Mouse (Mus musculus) kidney, embryonic 15.5 days (tissue): ENCODE measurements at regions not wholly inside any gene's neighbourhood (a gene's known extent, or its start where the extent isn't known, plus 50 kb on each side); places are given as distances from the start of the nearest gene placed in this dataset.

Experiments
- ATAC-seq: fragments of 200-750 bp; cut with Nextera tagmentation; replicated peaks from 2 replicates; pipeline ENCODE4 v1.8.0; 2017; ENCODE audit warnings: moderate TSS enrichment; ENCODE audit not compliant: low FRiP score
- H3K27ac ChIP-seq: fragments of 300-500 bp; sonication (generic); 2 replicates; pipeline ENCODE4 v1.5.1; 2015; ENCODE audit warnings: mild to moderate bottlenecking, inconsistent platforms
- H3K27me3 ChIP-seq: fragments of 300-500 bp; sonication (generic); 2 replicates; pipeline ENCODE4 v1.6.1; 2015; ENCODE audit warnings: inconsistent platforms
- H3K36me3 ChIP-seq: fragments of 300-500 bp; sonication (generic); 2 replicates; pipeline ENCODE4 v1.6.1; 2015; ENCODE audit warnings: inconsistent platforms
- H3K4me1 ChIP-seq: fragments of 300-500 bp; sonication (generic); 2 replicates; pipeline ENCODE4 v1.6.1; 2015; ENCODE audit warnings: inconsistent platforms
- H3K4me2 ChIP-seq: fragments of 300-500 bp; sonication (generic); 2 replicates; pipeline ENCODE4 v1.6.1; 2015; ENCODE audit warnings: moderate library complexity, mild to moderate bottlenecking, inconsistent platforms
- H3K4me3 ChIP-seq: fragments of 300-500 bp; sonication (generic); replicated peaks from 2 replicates; pipeline ENCODE4 v1.5.1; 2015; ENCODE audit warnings: mild to moderate bottlenecking, inconsistent platforms
- H3K9ac ChIP-seq: fragments of 300-500 bp; sonication (generic); 2 replicates; pipeline ENCODE4 v1.6.1; 2015; ENCODE audit warnings: mild to moderate bottlenecking, inconsistent platforms
- H3K9me3 ChIP-seq: fragments of 300-500 bp; sonication (generic); replicated peaks from 2 replicates; pipeline ENCODE4 v1.6.1; 2016; ENCODE audit warnings: inconsistent platforms
- WGBS: fragments of 180-500 bp; shearing (Covaris S2); methylation state at CpG from one replicate; pipeline ENCODE4 v1.1.7; 2015; ENCODE audit warnings: mixed read lengths; 5-methylcytosine and 5-hydroxymethylcytosine counted together

GRCm38 (mm10) chr5:67539591-67540238 lies 68.0 kb upstream of the Shisa3 start:
- ATAC-seq, result peak; percentile 63
- H3K36me3 ChIP-seq, result no peaks in the 10 kb centered on the region
- H3K9ac ChIP-seq, result no peak overlapping the region
- H3K4me3 ChIP-seq, result no peak overlapping the region
- H3K4me2 ChIP-seq, result no peak overlapping the region
- WGBS, result 28% methylated on average over 8 of the region's 8 CpGs
- H3K4me1 ChIP-seq, result peaks cover 35% of the 10 kb centered on the region
- H3K27me3 ChIP-seq, result no peaks in the 10 kb centered on the region
- peak overlapping the region; percentile 63 for H3K27ac ChIP-seq
- H3K9me3 ChIP-seq, result no peaks in the 10 kb centered on the region

- ATAC-seq, result no peak; the same call in 1 of the 2 replicates
- no peak overlapping the region for H3K27ac ChIP-seq
- no peak overlapping the region for H3K4me2 ChIP-seq
- H3K9ac ChIP-seq, result no peak overlapping the region
- peaks cover 39% of the 10 kb centered on the region for H3K4me1 ChIP-seq
- no peaks in the 10 kb centered on the region; the same call in 1 of the 2 replicates for H3K9me3 ChIP-seq
- H3K4me3 ChIP-seq, result no peak overlapping the region
- WGBS, result 58% methylated on average over 3 of the region's 3 CpGs
- H3K36me3 ChIP-seq, result no peaks in the 10 kb centered on the region
- H3K27me3 ChIP-seq, result no peaks in the 10 kb centered on the region
Observed at GRCm38 (mm10) chr5:67541867-67542266, 65.8 kb upstream of the Shisa3 start.

GRCm38 (mm10) chr5:67544028-67544589 lies 63.6 kb upstream of the Shisa3 start:
- Histone ChIP-seq H3K27ac (peak overlapping the region; percentile 43; the same call in 1 of the 2 replicates), H3K27me3 (no peaks in the 10 kb centered on the region), H3K4me1 (peaks cover 31% of the 10 kb centered on the region), H3K4me3 (no peak overlapping the region), H3K4me2 (no peak overlapping the region), H3K9me3 (no peaks in the 10 kb centered on the region; the same call in 1 of the 2 replicates), H3K36me3 (no peaks in the 10 kb centered on the region), H3K9ac (no peak overlapping the region)
- no peak for ATAC-seq
- WGBS, result 22% methylated on average over 9 of the region's 9 CpGs

GRCm38 (mm10) chr5:67550257-67550656 lies 57.4 kb upstream of the Shisa3 start:
- Histone ChIP-seq H3K9me3 (no peaks in the 10 kb centered on the region; the same call in 1 of the 2 replicates), H3K36me3 (no peaks in the 10 kb centered on the region), H3K4me3 (no peak overlapping the region), H3K9ac (no peak overlapping the region), H3K27ac (no peak overlapping the region), H3K27me3 (no peaks in the 10 kb centered on the region), H3K4me1 (peaks cover 4% of the 10 kb centered on the region; the same call in 1 of the 2 replicates), H3K4me2 (no peak overlapping the region)
- WGBS, result 93% methylated on average over 6 of the region's 6 CpGs
- no peak for ATAC-seq

GRCm38 (mm10) chr5:67551668-67552390 lies 55.9 kb upstream of the Shisa3 start:
- WGBS, result 62% methylated on average over 6 of the region's 6 CpGs
- H3K36me3 ChIP-seq, result no peaks in the 10 kb centered on the region
- H3K9me3 ChIP-seq, result no peaks in the 10 kb centered on the region
- no peaks in the 10 kb centered on the region for H3K27me3 ChIP-seq
- no peak overlapping the region for H3K9ac ChIP-seq
- no peak for ATAC-seq
- no peaks in the 10 kb centered on the region for H3K4me1 ChIP-seq
- H3K27ac ChIP-seq, result no peak overlapping the region; the same call in 1 of the 2 replicates
- H3K4me3 ChIP-seq, result no peak overlapping the region
- H3K4me2 ChIP-seq, result no peak overlapping the region

GRCm38 (mm10) chr5:67552865-67553264 lies 54.8 kb upstream of the Shisa3 start:
- Histone ChIP-seq H3K4me3 (no peak overlapping the region), H3K27me3 (no peaks in the 10 kb centered on the region), H3K9ac (no peak overlapping the region), H3K9me3 (no peaks in the 10 kb centered on the region), H3K27ac (no peak overlapping the region), H3K36me3 (no peaks in the 10 kb centered on the region), H3K4me2 (no peak overlapping the region), H3K4me1 (no peaks in the 10 kb centered on the region)
- 58% methylated on average over 2 of the region's 2 CpGs for WGBS
- no peak for ATAC-seq
